Mouse (Mus musculus) frontal cortex, adult 2 months (tissue): ENCODE results near the gene Hbp1. TPM values are rescaled to one million over a fixed set of nuclear protein-coding genes. Genes with fewer than 3 reads are reported as not detected.

Source experiments
- DNase-seq, 2 experiments: peaks; one replicate each; pipeline ENCODE4 v3.0.0; 2022; ENCODE audit warnings: low spot score in 1 of 2; ENCODE audit errors: extremely low spot score in 1 of 2
- polyA plus RNA-seq: library from polyadenylated mRNA; depleted of rRNA; stranded (reverse); fragments of >200 nt; gene quantifications from 2 replicates; pipeline ENCODE4 v1.2.3, GENCODE M21; 2012

Hbp1 gene
- polyA plus RNA-seq, 1 experiment, result 43.3 TPM

GRCm38 (mm10) chr12:31912966-31913551, 37.3 kb downstream of the Hbp1 start:
- DNase-seq, result no peak

- no peak for DNase-seq
Observed at GRCm38 (mm10) chr12:31907436-31907835, 42.9 kb downstream of the Hbp1 start.

- DNase-seq, result no peak
Observed at GRCm38 (mm10) chr12:31905696-31906551, 44.4 kb downstream of the Hbp1 start.

- no peak for DNase-seq
Observed at GRCm38 (mm10) chr12:31900391-31900914, 49.9 kb downstream of the Hbp1 start.

- DNase-seq, result no peak
Observed at GRCm38 (mm10) chr12:31897456-31897855, 52.9 kb downstream of the Hbp1 start.

- no peak for DNase-seq
Observed at GRCm38 (mm10) chr12:31896986-31897385, 53.3 kb downstream of the Hbp1 start.

- no peak for DNase-seq
Observed at GRCm38 (mm10) chr12:31896295-31896694, 54.0 kb downstream of the Hbp1 start.

- peak; percentile 72 to 78 for DNase-seq
Observed at GRCm38 (mm10) chr12:31895888-31896287, 54.4 kb downstream of the Hbp1 start.

GRCm38 (mm10) chr12:31895095-31895734, 55.1 kb downstream of the Hbp1 start:
- no peak for DNase-seq

GRCm38 (mm10) chr12:31892771-31893170, 57.6 kb downstream of the Hbp1 start:
- no peak for DNase-seq

GRCm38 (mm10) chr12:31892079-31892478, 58.3 kb downstream of the Hbp1 start:
- no peak for DNase-seq

- no peak for DNase-seq
Observed at GRCm38 (mm10) chr12:31890685-31891084, 59.6 kb downstream of the Hbp1 start.

- peak; percentile 68 to 88 for DNase-seq
Observed at GRCm38 (mm10) chr12:31885844-31886606, 64.3 kb downstream of the Hbp1 start.

- no peak for DNase-seq
Observed at GRCm38 (mm10) chr12:31885084-31885483, 65.3 kb downstream of the Hbp1 start.

GRCm38 (mm10) chr12:31884365-31884764, 66.0 kb downstream of the Hbp1 start:
- DNase-seq, result no peak

GRCm38 (mm10) chr12:31882736-31883135, 67.6 kb downstream of the Hbp1 start:
- no peak for DNase-seq

GRCm38 (mm10) chr12:31876775-31877174, 73.6 kb downstream of the Hbp1 start:
- DNase-seq, result no peak
